Mouse (Mus musculus) heart, adult 2 months (tissue): ENCODE measurements around the gene Cnbd2.

Experiments
- CTCF ChIP-seq: fragments of 200-600 bp; IDR thresholded peaks from 2 replicates; pipeline ENCODE4 v1.8.1; 2022; ENCODE audit warnings: antibody characterized with exemption, mild to moderate bottlenecking, moderate library complexity
- POLR2A ChIP-seq: fragments of 200-500 bp; IDR thresholded peaks from 2 replicates; pipeline ENCODE4 v1.6.1; 2011; ENCODE audit warnings: mild to moderate bottlenecking, low read depth, low read length, control low read depth; ENCODE audit not compliant: insufficient read depth

- TF ChIP-seq CTCF (no peak), POLR2A (no peak)
Measured at GRCm38 (mm10) chr2:156286733-156287132, 25.4 kb upstream of the Cnbd2 start.
